Mouse (Mus musculus) small intestine, adult 2 months (tissue): ENCODE results near the gene Gm7030.
"Not testable (repeated sequence)": the region's sequence is repeated elsewhere in the genome, so short reads cannot be mapped to it uniquely, and the experiment has no call there.

Experiments
- CTCF ChIP-seq: fragments of 200-500 bp; IDR thresholded peaks from 2 replicates; pipeline ENCODE4 v1.5.1; 2012; ENCODE audit warnings: low read depth, mild to moderate bottlenecking, control low read depth, inconsistent platforms, low read length, moderate library complexity, mixed read lengths; ENCODE audit not compliant: insufficient replicate concordance, insufficient read length; ENCODE audit errors: extremely low read depth
- POLR2A ChIP-seq: fragments of 200-500 bp; IDR thresholded peaks from 2 replicates; pipeline ENCODE4 v1.6.1; 2012; ENCODE audit warnings: low read depth, mild to moderate bottlenecking, control low read depth, inconsistent platforms, low read length, moderate library complexity

- TF ChIP-seq CTCF, POLR2A: not testable (repeated sequence)
Observed at GRCm38 (mm10) chr17:36082519-36083232, 46.5 kb downstream of the Gm7030 start.
